Mouse (Mus musculus) layer of hippocampus, adult 9-11 months (tissue): ENCODE data around the gene Igfbp1.

Source experiments
- DNase-seq: peaks from one replicate; pipeline ENCODE4 v3.0.0; 2022

Gene Igfbp1

GRCm38 (mm10) chr11:7234981-7235609, 37.5 kb downstream of the Igfbp1 start:
- no peak for DNase-seq

GRCm38 (mm10) chr11:7236751-7237150, 39.2 kb downstream of the Igfbp1 start:
- no peak for DNase-seq

- no peak for DNase-seq
Observed at GRCm38 (mm10) chr11:7237712-7238111, 40.1 kb downstream of the Igfbp1 start.

- DNase-seq, result no peak
Observed at GRCm38 (mm10) chr11:7238546-7238945, 41.0 kb downstream of the Igfbp1 start.

GRCm38 (mm10) chr11:7239041-7239740, 41.6 kb downstream of the Igfbp1 start:
- DNase-seq, result no peak

GRCm38 (mm10) chr11:7244782-7245181, 47.2 kb downstream of the Igfbp1 start:
- no peak for DNase-seq

- no peak for DNase-seq
Observed at GRCm38 (mm10) chr11:7250415-7250814, 52.8 kb downstream of the Igfbp1 start.

GRCm38 (mm10) chr11:7250870-7251269, 53.3 kb downstream of the Igfbp1 start:
- DNase-seq, result no peak
